Mouse (Mus musculus): ENCODE results near the gene Dusp3. TPM values are rescaled to one million over a fixed set of nuclear protein-coding genes. Genes with fewer than 3 reads are reported as not detected.

Dusp3 gene
- polyA plus RNA-seq, 1 experiment from 2014 or later, result 29.7 TPM

DNA sequence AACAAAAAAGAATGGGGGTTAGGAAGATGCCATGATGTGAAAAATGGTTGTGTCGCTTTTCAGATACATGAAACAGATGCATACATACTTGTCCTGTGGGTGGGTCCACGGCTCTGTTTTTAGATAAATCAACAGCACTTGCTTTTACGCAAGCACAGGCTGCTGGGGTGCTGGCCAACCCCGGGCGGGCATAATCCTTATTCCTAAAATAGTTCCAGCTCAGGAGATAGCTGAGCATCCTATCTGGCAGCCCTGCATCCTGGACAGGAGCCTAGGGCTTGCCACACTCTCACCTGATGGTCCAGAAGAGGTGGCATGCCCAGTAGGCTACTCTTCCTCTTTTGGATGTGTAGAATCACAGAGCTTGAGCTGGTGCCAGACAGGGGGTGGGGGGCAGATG is 36.8 kb downstream of the Dusp3 start:
- 95% methylated on average over 5 of the region's 5 CpGs for WGBS
- Histone ChIP-seq H3K27me3 (ENCODE audit: control insufficient read depth, insufficient read depth, low read depth, low read length) (peaks cover 12% of the 10 kb centered on the region; the same call in 1 of the 2 replicates), H3K4me2 (ENCODE audit: low read length) (no peak overlapping the region), H3K27ac (ENCODE audit: low read length) (no peak overlapping the region), H3K36me3 (ENCODE audit: control insufficient read depth, insufficient read depth, low read length) (no peaks in the 10 kb centered on the region), H3K4me1 (ENCODE audit: control insufficient read depth, insufficient read depth, low read length) (peaks cover 7% of the 10 kb centered on the region; the same call in 1 of the 2 replicates), H3K4me3 (ENCODE audit: low read depth, low read length) (no peak overlapping the region), H3K9me3 (replicated peaks; ENCODE audit: control insufficient read depth, low read length, poor library complexity, severe bottlenecking) (no peaks in the 10 kb centered on the region), H3K9ac (ENCODE audit: low read depth, low read length) (no peak overlapping the region)
- no peak for ATAC-seq

DNA sequence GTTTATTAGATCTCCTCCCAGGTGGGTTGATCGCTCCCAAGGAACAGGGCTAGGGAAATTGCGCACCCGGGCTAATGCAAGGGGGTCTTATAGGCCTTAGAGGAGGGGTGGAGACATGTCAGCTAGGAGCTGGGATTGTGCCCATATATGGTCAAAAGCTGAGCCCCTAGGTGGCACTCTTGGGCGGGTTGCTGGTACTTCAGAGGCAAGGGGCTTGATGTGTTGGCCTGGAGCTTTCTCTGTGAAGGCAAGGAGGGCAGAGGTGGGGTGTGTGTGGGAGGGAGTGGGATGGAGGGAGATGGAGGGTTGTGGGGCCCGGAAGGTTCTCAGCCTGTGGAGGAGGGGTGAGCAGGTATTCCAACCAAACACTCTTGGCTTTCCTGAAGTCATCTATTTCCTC is 40.3 kb downstream of the Dusp3 start:
- 0 out of 2 replicates have a peak, but pooled peaks cover 3% of the 10 kb centered on the region for H3K27me3 ChIP-seq (ENCODE audit: control insufficient read depth, insufficient read depth, low read depth, low read length)
- H3K4me2 ChIP-seq (ENCODE audit: low read length), result no peak overlapping the region
- H3K27ac ChIP-seq (ENCODE audit: low read length), result no peak overlapping the region
- WGBS, result 22% methylated on average over 5 of the region's 5 CpGs
- H3K4me3 ChIP-seq (ENCODE audit: low read depth, low read length), result no peak overlapping the region
- H3K4me1 ChIP-seq (ENCODE audit: control insufficient read depth, insufficient read depth, low read length), result no peaks in the 10 kb centered on the region
- ATAC-seq, result no peak
- H3K9me3 ChIP-seq (replicated peaks; ENCODE audit: control insufficient read depth, low read length, poor library complexity, severe bottlenecking), result no peaks in the 10 kb centered on the region
- no peaks in the 10 kb centered on the region for H3K36me3 ChIP-seq (ENCODE audit: control insufficient read depth, insufficient read depth, low read length)
- H3K9ac ChIP-seq (ENCODE audit: low read depth, low read length), result no peak overlapping the region

DNA sequence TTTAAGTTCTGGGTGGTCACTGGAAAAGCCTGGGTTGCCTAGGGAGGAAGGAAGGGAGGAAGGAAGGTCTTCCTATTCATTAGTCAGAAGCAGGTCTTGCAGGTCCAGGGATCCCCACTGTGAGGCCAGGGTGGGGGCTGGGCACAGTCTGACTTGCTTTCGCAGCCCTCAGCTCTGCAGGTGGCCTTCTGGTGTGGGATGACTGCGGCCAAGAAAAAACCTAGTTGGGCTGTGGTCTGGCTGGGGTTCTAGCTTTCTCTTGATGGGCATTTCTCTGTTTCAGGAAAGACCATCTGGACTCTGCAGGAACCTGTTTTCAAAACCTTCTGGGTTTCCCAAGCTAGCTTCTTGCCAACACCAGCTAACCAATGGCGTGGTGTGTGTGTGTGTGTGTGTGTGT is 43.8 kb downstream of the Dusp3 start:
- no peak for ATAC-seq
- Histone ChIP-seq H3K9me3 (replicated peaks; ENCODE audit: control insufficient read depth, low read length, poor library complexity, severe bottlenecking) (no peaks in the 10 kb centered on the region), H3K27ac (ENCODE audit: low read length) (no peak overlapping the region), H3K9ac (ENCODE audit: low read depth, low read length) (no peak overlapping the region), H3K27me3 (ENCODE audit: control insufficient read depth, insufficient read depth, low read depth, low read length) (no peaks in the 10 kb centered on the region), H3K4me1 (ENCODE audit: control insufficient read depth, insufficient read depth, low read length) (no peaks in the 10 kb centered on the region), H3K4me3 (ENCODE audit: low read depth, low read length) (no peak overlapping the region), H3K36me3 (ENCODE audit: control insufficient read depth, insufficient read depth, low read length) (no peaks in the 10 kb centered on the region), H3K4me2 (ENCODE audit: low read length) (no peak overlapping the region)
- 35% methylated on average over 3 of the region's 3 CpGs for WGBS

DNA sequence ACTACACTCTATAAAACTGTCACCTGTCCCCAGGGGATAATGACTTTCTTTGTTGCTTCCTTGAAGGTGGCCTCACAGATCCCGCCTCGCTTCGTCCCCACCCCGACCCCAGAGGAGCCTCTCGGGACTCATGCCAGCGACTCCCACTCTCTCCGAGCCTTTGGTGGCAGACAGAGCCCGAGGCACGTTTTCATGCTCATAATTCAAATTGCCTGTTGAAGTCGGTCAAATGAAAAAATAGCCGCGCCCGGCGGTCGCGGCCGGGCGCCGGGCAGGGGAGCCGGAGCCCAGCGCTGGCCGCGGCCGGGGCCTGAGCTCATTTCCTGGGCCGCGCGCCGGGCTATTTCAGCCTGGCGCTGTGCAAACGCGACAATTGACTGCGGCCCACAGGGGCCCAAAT is 49.7 kb downstream of the Dusp3 start:
- Histone ChIP-seq H3K9ac (ENCODE audit: low read depth, low read length) (peak overlapping the region; percentile 69), H3K27ac (ENCODE audit: low read length) (0 out of 2 replicates have a peak overlapping the region, but pooled peaks have one; percentile 3), H3K36me3 (ENCODE audit: control insufficient read depth, insufficient read depth, low read length) (no peaks in the 10 kb centered on the region), H3K4me3 (ENCODE audit: low read depth, low read length) (peak overlapping the region; percentile 39), H3K4me1 (ENCODE audit: control insufficient read depth, insufficient read depth, low read length) (peaks cover 9% of the 10 kb centered on the region), H3K27me3 (ENCODE audit: control insufficient read depth, insufficient read depth, low read depth, low read length) (no peaks in the 10 kb centered on the region), H3K4me2 (ENCODE audit: low read length) (peak overlapping the region; percentile 79), H3K9me3 (replicated peaks; ENCODE audit: control insufficient read depth, low read length, poor library complexity, severe bottlenecking) (no peaks in the 10 kb centered on the region)
- 0 out of 2 replicates have a peak, but pooled peaks have one; percentile 25 for ATAC-seq
- WGBS, result under 1% methylated on average over 32 of the region's 32 CpGs

DNA sequence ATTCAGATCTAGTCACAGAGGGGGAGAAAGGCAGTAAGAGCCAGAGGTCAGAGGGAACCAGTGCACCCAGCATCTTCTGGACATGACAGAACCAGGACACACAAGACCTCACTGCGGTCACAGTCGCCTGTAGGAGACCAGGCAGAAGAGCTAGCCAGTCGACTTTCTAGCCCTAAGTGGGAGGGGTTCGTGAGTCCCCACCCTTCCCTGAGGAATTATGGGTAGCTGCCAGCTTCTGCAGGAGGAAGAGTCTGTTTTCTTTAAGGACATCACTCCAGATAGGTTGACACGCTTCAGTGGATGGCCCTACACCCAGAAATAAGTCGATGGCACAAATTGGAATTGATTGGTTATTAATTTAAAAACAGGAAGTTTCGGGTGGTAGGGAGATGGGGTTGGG is 50.4 kb downstream of the Dusp3 start:
- Histone ChIP-seq H3K4me2 (ENCODE audit: low read length) (no peak overlapping the region), H3K9me3 (replicated peaks; ENCODE audit: control insufficient read depth, low read length, poor library complexity, severe bottlenecking) (no peaks in the 10 kb centered on the region), H3K4me3 (ENCODE audit: low read depth, low read length) (no peak overlapping the region), H3K36me3 (ENCODE audit: control insufficient read depth, insufficient read depth, low read length) (no peaks in the 10 kb centered on the region), H3K9ac (ENCODE audit: low read depth, low read length) (no peak overlapping the region), H3K27ac (ENCODE audit: low read length) (no peak overlapping the region), H3K27me3 (ENCODE audit: control insufficient read depth, insufficient read depth, low read depth, low read length) (no peaks in the 10 kb centered on the region), H3K4me1 (ENCODE audit: control insufficient read depth, insufficient read depth, low read length) (peaks cover 9% of the 10 kb centered on the region)
- no peak for ATAC-seq
- WGBS, result 34% methylated on average over 7 of the region's 7 CpGs

DNA sequence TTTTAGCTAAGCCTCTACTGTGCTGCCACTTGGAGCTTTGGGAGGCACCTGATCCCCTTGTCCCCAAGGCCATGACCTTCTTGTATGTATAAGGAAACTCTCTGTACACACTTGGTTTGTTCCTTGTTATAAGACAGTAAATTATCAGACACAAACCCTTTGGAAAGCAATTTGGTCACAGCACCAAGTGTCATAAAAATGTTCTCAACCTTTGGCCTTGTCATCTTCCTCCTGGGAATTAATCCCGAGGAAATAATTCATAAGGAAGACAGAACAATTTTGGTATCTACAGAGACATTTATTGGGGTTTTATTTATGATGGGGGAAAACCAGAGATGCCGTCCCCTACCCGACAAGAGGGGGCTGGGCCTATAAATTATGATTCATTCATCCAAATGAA is 51.1 kb downstream of the Dusp3 start:
- peaks cover 9% of the 10 kb centered on the region for H3K4me1 ChIP-seq (ENCODE audit: control insufficient read depth, insufficient read depth, low read length)
- H3K9ac ChIP-seq (ENCODE audit: low read depth, low read length), result no peak overlapping the region
- no peaks in the 10 kb centered on the region for H3K36me3 ChIP-seq (ENCODE audit: control insufficient read depth, insufficient read depth, low read length)
- no peak overlapping the region for H3K4me2 ChIP-seq (ENCODE audit: low read length)
- H3K27me3 ChIP-seq (ENCODE audit: control insufficient read depth, insufficient read depth, low read depth, low read length), result no peaks in the 10 kb centered on the region
- no peak overlapping the region for H3K4me3 ChIP-seq (ENCODE audit: low read depth, low read length)
- no peaks in the 10 kb centered on the region for H3K9me3 ChIP-seq (replicated peaks; ENCODE audit: control insufficient read depth, low read length, poor library complexity, severe bottlenecking)
- no peak for ATAC-seq
- WGBS, result 89% methylated on average over 3 of the region's 3 CpGs
- no peak overlapping the region for H3K27ac ChIP-seq (ENCODE audit: low read length)

DNA sequence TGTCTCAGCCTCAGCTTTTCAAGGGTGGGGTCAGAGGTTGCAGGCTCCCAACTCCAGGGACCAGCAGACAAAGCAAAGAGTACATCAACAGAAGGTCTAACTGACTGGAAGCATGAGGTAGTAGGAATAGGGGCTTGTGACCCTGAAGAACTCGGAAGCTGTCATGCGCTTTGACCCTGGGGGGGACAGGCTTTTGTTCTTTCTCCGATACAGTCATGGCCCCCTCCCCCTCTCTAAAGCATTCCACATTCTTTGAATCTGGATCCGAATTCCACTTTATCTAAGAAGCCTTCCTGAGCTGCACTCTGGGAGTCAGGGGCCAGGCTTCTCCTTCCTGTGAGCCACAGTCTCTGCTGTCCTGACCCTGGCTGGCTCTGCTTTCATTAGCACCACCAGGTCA is 54.8 kb downstream of the Dusp3 start:
- no peaks in the 10 kb centered on the region for H3K36me3 ChIP-seq (ENCODE audit: control insufficient read depth, insufficient read depth, low read length)
- no peak for ATAC-seq
- WGBS, result 62% methylated on average over 4 of the region's 4 CpGs
- no peak overlapping the region for H3K4me2 ChIP-seq (ENCODE audit: low read length)
- peaks cover 3% of the 10 kb centered on the region for H3K4me1 ChIP-seq (ENCODE audit: control insufficient read depth, insufficient read depth, low read length)
- no peaks in the 10 kb centered on the region for H3K27me3 ChIP-seq (ENCODE audit: control insufficient read depth, insufficient read depth, low read depth, low read length)
- no peaks in the 10 kb centered on the region for H3K9me3 ChIP-seq (replicated peaks; ENCODE audit: control insufficient read depth, low read length, poor library complexity, severe bottlenecking)
- no peak overlapping the region for H3K27ac ChIP-seq (ENCODE audit: low read length)
- no peak overlapping the region for H3K4me3 ChIP-seq (ENCODE audit: low read depth, low read length)
- H3K9ac ChIP-seq (ENCODE audit: low read depth, low read length), result no peak overlapping the region

DNA sequence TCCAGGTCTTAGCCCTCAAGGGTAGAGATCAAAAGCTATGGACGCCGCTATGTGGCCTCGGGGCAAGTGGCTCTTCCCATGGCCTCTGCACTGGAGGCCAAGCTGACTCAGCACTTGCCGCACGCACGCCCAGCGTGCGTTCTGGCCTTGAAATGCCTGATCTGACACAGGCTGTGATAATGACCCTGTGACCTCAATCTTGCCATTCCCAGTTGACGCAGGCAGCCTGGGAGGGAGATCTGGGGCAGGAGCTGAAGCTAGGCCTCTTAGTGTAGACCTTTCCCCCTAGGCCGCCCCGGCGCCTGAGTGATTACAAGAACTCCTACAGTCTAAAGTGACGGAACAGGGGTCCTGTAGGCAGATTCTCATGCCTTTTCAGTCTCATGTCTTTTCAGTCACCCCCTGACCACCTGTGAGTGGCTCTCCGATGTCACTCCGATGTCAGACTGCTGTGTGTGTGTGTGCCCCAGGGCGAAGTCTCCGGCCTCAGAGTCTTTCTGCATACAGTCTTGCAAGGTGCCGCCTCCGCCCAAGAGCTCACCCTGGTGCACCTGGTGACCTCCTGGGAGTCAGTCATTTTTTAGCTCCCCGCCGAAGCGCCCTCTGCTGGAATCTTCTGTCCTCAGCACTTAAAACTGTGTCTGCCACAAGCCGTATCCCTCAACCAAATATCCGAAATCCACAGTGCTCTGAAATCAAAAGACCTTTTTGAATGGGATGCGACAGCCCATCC is 58.6 kb downstream of the Dusp3 start:
- Histone ChIP-seq H3K36me3 (ENCODE audit: control insufficient read depth, insufficient read depth, low read length) (no peaks in the 10 kb centered on the region), H3K4me1 (ENCODE audit: control insufficient read depth, insufficient read depth, low read length) (no peaks in the 10 kb centered on the region), H3K4me2 (ENCODE audit: low read length) (no peak overlapping the region), H3K27me3 (ENCODE audit: control insufficient read depth, insufficient read depth, low read depth, low read length) (no peaks in the 10 kb centered on the region), H3K4me3 (ENCODE audit: low read depth, low read length) (no peak overlapping the region), H3K27ac (ENCODE audit: low read length) (no peak overlapping the region), H3K9me3 (replicated peaks; ENCODE audit: control insufficient read depth, low read length, poor library complexity, severe bottlenecking) (no peaks in the 10 kb centered on the region), H3K9ac (ENCODE audit: low read depth, low read length) (no peak overlapping the region)
- WGBS, result 41% methylated on average over 25 of the region's 25 CpGs
- no peak for ATAC-seq

DNA sequence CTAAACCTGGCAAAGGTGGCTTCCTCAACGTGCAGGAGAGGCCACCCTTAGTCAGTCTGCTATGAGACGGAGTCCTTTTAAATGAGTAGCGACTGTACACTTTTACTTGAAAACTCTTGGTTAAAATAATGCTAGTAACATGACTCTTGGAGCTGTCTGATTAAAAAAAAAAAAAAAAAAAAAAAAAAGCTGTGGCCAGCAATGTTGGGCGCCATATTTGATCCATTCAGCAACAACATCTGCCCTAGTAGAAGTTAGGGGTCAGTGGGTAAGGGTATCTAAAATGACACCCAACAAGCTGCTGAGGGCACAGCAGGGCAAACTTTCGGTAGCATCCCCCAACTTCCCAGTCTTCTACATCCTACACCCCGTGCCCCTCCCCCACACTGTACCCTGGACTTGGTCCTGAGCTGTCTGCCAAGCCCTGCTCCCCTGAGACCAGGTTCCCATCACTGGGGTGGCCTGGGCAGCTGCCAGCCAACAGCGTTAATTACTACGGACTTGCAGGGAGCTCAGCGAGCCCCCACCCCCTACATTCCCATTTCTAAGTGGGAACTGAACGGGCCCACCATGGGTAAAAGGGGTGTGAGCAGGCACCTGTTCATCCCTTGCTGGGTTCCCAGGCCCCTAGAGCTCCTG is 59.7 kb downstream of the Dusp3 start:
- WGBS, result 80% methylated on average over 10 of the region's 10 CpGs
- Histone ChIP-seq H3K4me3 (ENCODE audit: low read depth, low read length) (no peak overlapping the region), H3K9ac (ENCODE audit: low read depth, low read length) (no peak overlapping the region), H3K4me1 (ENCODE audit: control insufficient read depth, insufficient read depth, low read length) (no peaks in the 10 kb centered on the region), H3K27ac (ENCODE audit: low read length) (no peak overlapping the region), H3K4me2 (ENCODE audit: low read length) (no peak overlapping the region), H3K9me3 (replicated peaks; ENCODE audit: control insufficient read depth, low read length, poor library complexity, severe bottlenecking) (no peaks in the 10 kb centered on the region), H3K36me3 (ENCODE audit: control insufficient read depth, insufficient read depth, low read length) (no peaks in the 10 kb centered on the region), H3K27me3 (ENCODE audit: control insufficient read depth, insufficient read depth, low read depth, low read length) (no peaks in the 10 kb centered on the region)
- no peak for ATAC-seq
